Mouse (Mus musculus) liver, adult 2 months (tissue): ENCODE data around the gene Olfml2a. TPM values are rescaled to one million over a fixed set of nuclear protein-coding genes. Genes with fewer than 3 reads are reported as not detected.

ENCODE experiments used
- DNase-seq: peaks from one replicate; pipeline ENCODE4 v3.0.0-alpha.2; 2011; ENCODE audit warnings: low read depth, low spot score; ENCODE audit errors: extremely low read depth
- H3K27ac ChIP-seq: fragments of 200-500 bp; replicated peaks from 2 replicates; pipeline ENCODE4 v1.5.1; 2012; ENCODE audit warnings: low read depth, mild to moderate bottlenecking, control low read depth, inconsistent platforms, low read length; ENCODE audit not compliant: insufficient read depth
- H3K27me3 ChIP-seq: fragments of 200-500 bp; 2 replicates; pipeline ENCODE4 v1.6.1; 2012; ENCODE audit warnings: mild to moderate bottlenecking, moderate library complexity, low read length, inconsistent platforms; ENCODE audit not compliant: control insufficient read depth, insufficient read depth
- H3K36me3 ChIP-seq: fragments of 200-500 bp; 2 replicates; pipeline ENCODE4 v1.6.1; 2012; ENCODE audit warnings: low read length, inconsistent platforms; ENCODE audit not compliant: control insufficient read depth, insufficient read depth
- H3K4me1 ChIP-seq: fragments of 200-500 bp; 2 replicates; pipeline ENCODE4 v1.6.1; 2011; ENCODE audit warnings: low read length; ENCODE audit not compliant: control insufficient read depth, insufficient read depth
- H3K4me3 ChIP-seq: fragments of 200-500 bp; 2 replicates; pipeline ENCODE4 v1.5.1; 2011; ENCODE audit warnings: low read depth, mild to moderate bottlenecking, control low read depth, low read length, moderate library complexity; ENCODE audit not compliant: insufficient read depth
- H3K79me2 ChIP-seq: fragments of 200-500 bp; 2 replicates; pipeline ENCODE4 v1.6.1; 2012; ENCODE audit warnings: inconsistent platforms, mild to moderate bottlenecking, low read length, moderate library complexity; ENCODE audit not compliant: control insufficient read depth, insufficient read depth
- H3K9ac ChIP-seq: fragments of 200-500 bp; 2 replicates; pipeline ENCODE4 v1.6.1; 2012; ENCODE audit warnings: low read depth, mild to moderate bottlenecking, control low read depth, inconsistent platforms, low read length
- CTCF ChIP-seq: fragments of 200-500 bp; IDR thresholded peaks from 2 replicates; pipeline ENCODE4 v1.5.1; 2011; ENCODE audit warnings: low read depth, low read length, control low read depth
- POLR2A ChIP-seq: fragments of 200-500 bp; IDR thresholded peaks from 2 replicates; pipeline ENCODE4 v1.6.1; 2011; ENCODE audit warnings: low read length, control low read depth; ENCODE audit not compliant: insufficient read depth; ENCODE audit errors: extremely low read depth
- WGBS: fragments of 180-500 bp; shearing (Covaris S2); methylation state at CpG from one replicate; pipeline ENCODE4 v1.1.7; 2018; 5-methylcytosine and 5-hydroxymethylcytosine counted together
- polyA plus RNA-seq: library from polyadenylated mRNA; depleted of rRNA; stranded (reverse); fragments of >200 nt; gene quantifications from 2 replicates; pipeline ENCODE4 v1.2.3, GENCODE M21; 2012; rRNA removed
- total RNA-seq: library from RNA; depleted of rRNA; stranded (reverse); fragments of >200 nt; gene quantifications from 2 replicates; pipeline ENCODE4 v1.2.3, GENCODE M21; 2014; rRNA removed

The Olfml2a gene
- total RNA-seq: 0.09 and 0.13 TPM in 2 replicates
- 0.07 and 0.09 TPM in 2 replicates for polyA plus RNA-seq

DNA sequence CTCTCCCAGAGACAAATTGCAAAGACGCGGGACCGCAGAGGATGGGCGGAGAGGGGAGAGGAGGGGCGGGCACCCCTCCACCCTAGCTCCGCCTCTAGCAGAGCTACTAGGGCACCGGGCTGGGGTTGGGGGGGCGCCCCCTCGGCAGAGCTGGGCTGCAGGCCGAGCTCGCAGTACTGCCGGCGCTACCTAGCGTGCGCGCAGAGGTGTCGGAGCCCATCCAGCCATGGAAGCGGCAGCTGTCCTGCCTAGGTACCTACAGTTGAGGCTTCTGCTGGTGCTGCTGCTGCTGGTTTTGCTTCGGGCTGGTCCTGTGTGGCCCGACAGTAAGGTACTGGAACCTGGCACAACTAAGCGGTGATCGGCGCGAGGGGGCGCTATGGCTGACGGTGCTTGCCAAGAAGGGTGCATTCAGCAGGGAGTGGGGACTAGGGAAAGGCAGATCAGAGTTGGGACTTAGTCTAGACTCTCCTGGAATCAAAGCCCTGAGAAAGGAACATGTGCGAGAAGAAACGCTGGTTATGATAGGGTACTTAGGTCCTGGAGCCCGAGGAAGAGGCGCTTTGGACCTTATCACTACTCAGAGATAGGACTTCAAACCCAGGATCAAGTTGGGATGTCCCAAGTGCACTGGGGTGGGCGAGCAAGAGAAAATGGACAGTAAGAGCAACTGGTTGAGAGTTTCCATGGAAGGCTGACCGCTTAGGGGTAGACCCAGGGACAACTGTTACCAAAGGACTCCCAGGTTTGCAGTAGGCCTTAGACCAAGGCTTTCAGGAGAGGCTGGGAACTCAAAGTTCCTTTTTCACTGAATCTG lies at the start of gene Olfml2a:
Gene Olfml2a (plus strand): TSS at position 128 of the 817 bp plus-strand sequence.
- no peaks in the 10 kb centered on the region for H3K36me3 ChIP-seq
- H3K79me2 ChIP-seq: no peaks in the 10 kb centered on the region

DNA sequence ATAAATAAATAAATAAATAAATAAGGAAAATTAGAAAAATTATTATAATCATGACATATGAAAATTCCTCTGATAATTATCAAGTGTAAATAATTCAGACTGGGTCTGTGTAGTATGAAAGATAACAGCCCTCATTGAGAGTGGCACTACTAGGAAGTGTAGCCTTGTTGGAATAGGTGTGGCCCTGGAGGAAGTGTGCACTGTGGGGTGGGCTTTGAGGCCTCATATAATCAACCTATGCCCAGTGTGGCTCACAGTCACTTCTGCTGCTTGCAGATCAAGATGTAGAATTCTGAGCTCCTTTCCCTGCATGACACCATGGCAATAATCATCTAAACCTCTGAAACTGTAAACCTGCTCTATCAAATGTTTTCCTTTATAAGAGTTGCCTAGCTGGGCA lies 28.9 kb upstream of the Olfml2a start:
- peaks cover 2% of the 10 kb centered on the region; the same call in 1 of the 2 replicates for H3K79me2 ChIP-seq
- H3K4me1 ChIP-seq: peaks cover 2% of the 10 kb centered on the region; the same call in 1 of the 2 replicates
- no peaks in the 10 kb centered on the region for H3K27me3 ChIP-seq
- H3K4me3 ChIP-seq: no peak overlapping the region
- H3K36me3 ChIP-seq: no peaks in the 10 kb centered on the region
- no peak overlapping the region for H3K27ac ChIP-seq
- DNase-seq: no peak
- H3K9ac ChIP-seq: no peak overlapping the region
- TF ChIP-seq POLR2A (no peak), CTCF (no peak)

More for the DNA sequence above, at the start of gene Olfml2a:
- WGBS: 13% methylated on average over 32 of the region's 32 CpGs
- peak; percentile 34 for DNase-seq
- H3K4me3 ChIP-seq: peak within 1 kb of the TSS; percentile 61
- H3K9ac ChIP-seq: peak within 1 kb of the TSS; percentile 43
- no peak within 1 kb of the TSS for H3K27ac ChIP-seq
- H3K27me3 ChIP-seq: no peaks in the 10 kb centered on the region
- 0 out of 2 replicates have a peak, but pooled peaks cover 3% of the 10 kb centered on the region for H3K4me1 ChIP-seq
- TF ChIP-seq CTCF (peak; percentile 75), POLR2A (no peak)

DNA sequence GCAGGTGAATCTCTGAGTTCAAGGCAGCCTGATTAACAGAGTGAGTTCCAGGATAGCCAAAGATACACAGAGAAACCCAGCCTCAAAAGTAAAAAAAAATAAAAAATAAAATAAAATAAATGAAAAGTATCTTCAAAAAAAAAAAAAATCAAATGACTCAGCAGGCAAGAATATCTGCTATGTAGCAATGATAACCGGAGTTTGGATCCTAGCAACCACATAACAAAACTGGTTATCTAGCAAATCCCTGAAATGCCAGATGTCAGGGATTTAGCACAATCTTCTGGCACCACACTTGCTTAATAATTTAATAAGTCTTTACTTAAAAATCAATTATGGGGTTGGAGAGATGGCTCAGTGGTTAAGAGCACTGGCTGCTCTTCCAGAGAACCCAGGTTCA lies 27.5 kb upstream of the Olfml2a start:
- Histone ChIP-seq H3K4me3 (no peak overlapping the region), H3K27me3 (no peaks in the 10 kb centered on the region), H3K27ac (no peak overlapping the region), H3K79me2 (peaks cover 2% of the 10 kb centered on the region; the same call in 1 of the 2 replicates), H3K4me1 (peaks cover 2% of the 10 kb centered on the region; the same call in 1 of the 2 replicates), H3K36me3 (no peaks in the 10 kb centered on the region), H3K9ac (no peak overlapping the region)
- DNase-seq: no peak
- WGBS: 55% methylated on average over 1 of the region's 1 CpGs
- TF ChIP-seq POLR2A: no peak
- no peak for TF ChIP-seq CTCF

DNA sequence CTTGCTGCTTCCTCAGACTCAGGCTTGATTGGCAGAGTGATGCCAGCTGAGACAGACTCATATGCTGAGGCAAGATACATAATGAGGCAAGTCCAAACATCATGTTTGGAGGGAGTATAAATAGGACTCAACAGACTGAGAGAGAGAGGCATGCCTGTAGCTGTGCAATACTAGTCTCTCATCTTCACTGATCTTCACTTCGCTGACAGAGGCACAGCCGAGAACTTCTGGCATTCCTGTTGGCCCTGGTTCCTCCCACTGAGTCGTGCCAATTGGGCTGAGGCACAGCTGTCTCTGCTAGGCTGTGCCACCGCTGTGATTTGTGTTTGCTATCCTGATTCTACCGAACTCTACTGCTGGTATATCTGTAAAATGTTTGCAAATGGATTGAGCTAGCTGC lies 25.7 kb upstream of the Olfml2a start:
- no peak overlapping the region for H3K4me3 ChIP-seq
- H3K27ac ChIP-seq: no peak overlapping the region
- H3K36me3 ChIP-seq: no peaks in the 10 kb centered on the region
- H3K9ac ChIP-seq: no peak overlapping the region
- H3K27me3 ChIP-seq: no peaks in the 10 kb centered on the region
- WGBS: 16% methylated on average over 5 of the region's 5 CpGs
- H3K4me1 ChIP-seq: peaks cover 2% of the 10 kb centered on the region; the same call in 1 of the 2 replicates
- DNase-seq: peak; percentile 66
- H3K79me2 ChIP-seq: peaks cover 2% of the 10 kb centered on the region; the same call in 1 of the 2 replicates
- TF ChIP-seq POLR2A: no peak
- TF ChIP-seq CTCF: no peak

DNA sequence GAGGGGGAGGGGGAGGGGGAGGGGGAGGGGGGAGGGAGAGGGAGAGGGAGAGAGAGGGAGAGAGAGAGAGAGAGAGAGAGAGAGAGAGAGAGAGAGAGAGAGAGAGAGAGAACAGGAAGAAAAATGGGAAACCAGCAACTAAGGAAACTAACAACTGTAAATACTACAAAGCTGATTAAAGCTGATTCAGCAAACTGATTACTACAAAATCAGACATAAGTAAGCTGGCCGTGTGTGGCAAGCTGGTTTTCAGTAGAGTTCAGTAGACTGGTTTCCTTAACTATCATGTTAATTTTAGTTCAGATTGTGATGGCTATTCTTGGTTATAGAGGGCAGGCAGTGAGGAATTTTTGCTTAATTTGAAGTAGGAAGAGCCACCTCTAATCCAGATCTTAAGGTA lies 23.2 kb upstream of the Olfml2a start:
- WGBS: 67% methylated on average over 1 of the region's 1 CpGs
- H3K4me3 ChIP-seq: no peak overlapping the region

More for the DNA sequence above, 23.2 kb upstream of the Olfml2a start:
- H3K9ac ChIP-seq: no peak overlapping the region
- no peak overlapping the region for H3K27ac ChIP-seq
- no peak for TF ChIP-seq POLR2A
- TF ChIP-seq CTCF: no peak
- H3K36me3 ChIP-seq: no peaks in the 10 kb centered on the region
- peaks cover 2% of the 10 kb centered on the region; the same call in 1 of the 2 replicates for H3K4me1 ChIP-seq
- H3K27me3 ChIP-seq: no peaks in the 10 kb centered on the region
- H3K79me2 ChIP-seq: peaks cover 2% of the 10 kb centered on the region; the same call in 1 of the 2 replicates
- DNase-seq: no peak
